Mouse (Mus musculus) mature B cell (primary cell): ENCODE measurements around the gene Apol8.

Experiments used
- in situ Hi-C: fragments of 300-500 bp; cut with MboI; formaldehyde crosslinking; loops from 2 replicates; pipeline ENCODE4 v1.14.3; 2019

Gene Apol8

GRCm38 (mm10) chr15:77756848-77757247, at the start of gene Apol8:
Gene Apol8, minus strand, starts transcription at chr15:77757003.
- in situ Hi-C loops, result no loop called here

GRCm38 (mm10) chr15:77805657-77806056, 48.9 kb upstream of the Apol8 start:
- in situ Hi-C loops, result no loop called here

GRCm38 (mm10) chr15:77804949-77805348, 48.1 kb upstream of the Apol8 start:
- in situ Hi-C loops, result no loop called here

GRCm38 (mm10) chr15:77804460-77804859, 47.7 kb upstream of the Apol8 start:
- in situ Hi-C loops, result no loop called here

- in situ Hi-C loops, result no loop called here
These were observed 46.9 kb upstream of the Apol8 start for GRCm38 (mm10) chr15:77803747-77804146.

GRCm38 (mm10) chr15:77802992-77803391, 46.2 kb upstream of the Apol8 start:
- in situ Hi-C loops, result no loop called here

GRCm38 (mm10) chr15:77801188-77801587, 44.4 kb upstream of the Apol8 start:
- in situ Hi-C loops, result no loop called here

- in situ Hi-C loops, result no loop called here
These were observed 43.7 kb upstream of the Apol8 start for GRCm38 (mm10) chr15:77800511-77800910.

- in situ Hi-C loops, result no loop called here
These were observed 43.0 kb upstream of the Apol8 start for GRCm38 (mm10) chr15:77799491-77800474.

GRCm38 (mm10) chr15:77798664-77799490, 42.1 kb upstream of the Apol8 start:
- in situ Hi-C loops, result no loop called here

- in situ Hi-C loops, result no loop called here
These were observed 41.0 kb upstream of the Apol8 start for GRCm38 (mm10) chr15:77797609-77798411.

GRCm38 (mm10) chr15:77796409-77797035, 39.7 kb upstream of the Apol8 start:
- in situ Hi-C loops, result no loop called here

GRCm38 (mm10) chr15:77794908-77795356, 38.1 kb upstream of the Apol8 start:
- in situ Hi-C loops, result no loop called here

- in situ Hi-C loops, result no loop called here
These were observed 37.5 kb upstream of the Apol8 start for GRCm38 (mm10) chr15:77794138-77794907.

- in situ Hi-C loops, result no loop called here
These were observed 36.8 kb upstream of the Apol8 start for GRCm38 (mm10) chr15:77793554-77793953.

- in situ Hi-C loops, result no loop called here
These were observed 36.3 kb upstream of the Apol8 start for GRCm38 (mm10) chr15:77793094-77793493.

- in situ Hi-C loops, result no loop called here
These were observed 35.3 kb upstream of the Apol8 start for GRCm38 (mm10) chr15:77792056-77792455.

- in situ Hi-C loops, result no loop called here
These were observed 34.0 kb upstream of the Apol8 start for GRCm38 (mm10) chr15:77790656-77791405.

- in situ Hi-C loops, result no loop called here
These were observed 32.4 kb upstream of the Apol8 start for GRCm38 (mm10) chr15:77789186-77789585.

GRCm38 (mm10) chr15:77788356-77788755, 31.6 kb upstream of the Apol8 start:
- in situ Hi-C loops, result no loop called here
